Mouse (Mus musculus) urinary bladder, adult 2 months (tissue): ENCODE results near the gene Tcirg1. TPM values are rescaled to one million over a fixed set of nuclear protein-coding genes. Genes with fewer than 3 reads are reported as not detected.

ENCODE experiments used
- DNase-seq: peaks from one replicate; pipeline ENCODE4 v3.0.0; 2022; ENCODE audit warnings: low spot score
- polyA plus RNA-seq: library from polyadenylated mRNA; depleted of rRNA; stranded (reverse); fragments of >200 nt; gene quantifications from 2 replicates; pipeline ENCODE4 v1.2.3, GENCODE M21; 2012; rRNA removed

The Tcirg1 gene
- polyA plus RNA-seq, 1 experiment = 112 TPM

- DNase-seq = peak; percentile 52
Measured at GRCm38 (mm10) chr19:3851979-3852681, 54.8 kb downstream of the Tcirg1 start.

- DNase-seq = peak; percentile 97
Measured at GRCm38 (mm10) chr19:3851502-3851962, 55.4 kb downstream of the Tcirg1 start, which contains the start of gene Chka. Chka (plus strand) TSS chr19:3851773.

GRCm38 (mm10) chr19:3850847-3851469 is 56.0 kb downstream of the Tcirg1 start:
- DNase-seq = peak; percentile 31

- DNase-seq = peak; percentile 10
Measured at GRCm38 (mm10) chr19:3850076-3850475, 56.9 kb downstream of the Tcirg1 start.

GRCm38 (mm10) chr19:3849251-3849650 is 57.7 kb downstream of the Tcirg1 start:
- DNase-seq = no peak

- DNase-seq = peak; percentile 3
Measured at GRCm38 (mm10) chr19:3848207-3848808, 58.6 kb downstream of the Tcirg1 start.

GRCm38 (mm10) chr19:3847711-3848110 is 59.2 kb downstream of the Tcirg1 start:
- peak; percentile 3 for DNase-seq

GRCm38 (mm10) chr19:3846676-3847604 is 60.0 kb downstream of the Tcirg1 start:
- DNase-seq = peak; percentile 13

Other genes with a start within 250 kb of the Tcirg1 start
- gene Lrp5, start 220.6 kb downstream of the Tcirg1 start, polyA plus RNA-seq = 7.3 and 18.1 TPM in 2 replicates
- 41.8 and 42.9 TPM in 2 replicates for gene 1810055G02Rik, start 198.8 kb downstream of the Tcirg1 start, polyA plus RNA-seq
- gene Kmt5b, start 139.7 kb downstream of the Tcirg1 start, polyA plus RNA-seq = 25.6 and 28.7 TPM in 2 replicates
- 49.2 and 63.0 TPM in 2 replicates for gene Chka, start 55.4 kb downstream of the Tcirg1 start, polyA plus RNA-seq
- gene Ndufs8, start 5.6 kb upstream of the Tcirg1 start, polyA plus RNA-seq = 223 and 242 TPM in 2 replicates
- 6.8 TPM in 2 replicates for gene Aldh3b1, start 22.7 kb upstream of the Tcirg1 start, polyA plus RNA-seq
- gene Unc93b1, start 28.1 kb upstream of the Tcirg1 start, polyA plus RNA-seq = 85.1 and 99.6 TPM in 2 replicates
- 0.73 and 0.78 TPM in 2 replicates for gene Aldh3b3, start 51.5 kb upstream of the Tcirg1 start, polyA plus RNA-seq
- 108 and 135 TPM in 2 replicates for gene Aldh3b2, start 65.2 kb upstream of the Tcirg1 start, polyA plus RNA-seq
- gene Acy3, start 79.4 kb upstream of the Tcirg1 start, polyA plus RNA-seq = 13.0 and 15.0 TPM in 2 replicates
- 0.03 TPM in 1 of 2 replicates, not detected in the other for gene Tbx10, start 85.6 kb upstream of the Tcirg1 start, polyA plus RNA-seq
- gene Nudt8, start 93.4 kb upstream of the Tcirg1 start, polyA plus RNA-seq = 5.1 and 7.5 TPM in 2 replicates
- gene Gm49405, start 93.5 kb upstream of the Tcirg1 start, polyA plus RNA-seq = 3.2 and 3.6 TPM in 2 replicates
- gene Doc2g, start 96.2 kb upstream of the Tcirg1 start, polyA plus RNA-seq = 9.9 and 11.1 TPM in 2 replicates
- 157 and 167 TPM in 2 replicates for gene Ndufv1, start 105.7 kb upstream of the Tcirg1 start, polyA plus RNA-seq
- 582 and 591 TPM in 2 replicates for gene Gstp1, start 130.9 kb upstream of the Tcirg1 start, polyA plus RNA-seq
- 69.1 and 69.5 TPM in 2 replicates for gene Gstp2, start 138.9 kb upstream of the Tcirg1 start, polyA plus RNA-seq
- 5.5 and 7.1 TPM in 2 replicates for gene Gstp3, start 152.4 kb upstream of the Tcirg1 start, polyA plus RNA-seq
- gene Cabp2, start 174.4 kb upstream of the Tcirg1 start, polyA plus RNA-seq = not detected in 2 replicates
- 74.4 and 89.6 TPM in 2 replicates for gene Cdk2ap2, start 190.0 kb upstream of the Tcirg1 start, polyA plus RNA-seq
- 44.1 and 45.2 TPM in 2 replicates for gene Pitpnm1, start 192.9 kb upstream of the Tcirg1 start, polyA plus RNA-seq
- 154 and 160 TPM in 2 replicates for gene Aip, start 218.7 kb upstream of the Tcirg1 start, polyA plus RNA-seq
- 0.04 and 0.10 TPM in 2 replicates for gene Gpr152, start 232.7 kb upstream of the Tcirg1 start, polyA plus RNA-seq
- gene Cabp4, start 236.9 kb upstream of the Tcirg1 start, polyA plus RNA-seq = 0.30 and 0.31 TPM in 2 replicates
- gene Coro1b, start 241.5 kb upstream of the Tcirg1 start, polyA plus RNA-seq = 243 and 277 TPM in 2 replicates
- 4.2 and 4.4 TPM in 2 replicates for gene Ptprcap, start 246.5 kb upstream of the Tcirg1 start, polyA plus RNA-seq